In genomic region chr2:115539731-115540130, GRCm38 (mm10) we compare ENCODE assay signal across 22 mouse cellular contexts.
"Had no signal": no experiment of that assay in that cellular context is flagged by ENCODE, and none has a peak within 500 bp of the region (broad histone marks: within the 10 kb centered on the region; RNA-seq: fewer than 3 reads in every experiment).

No protein-coding gene starts in this region.

- DNase-seq: kidney, postnatal 25 days; layer of hippocampus, postnatal 36 days; liver, postnatal 0 days; lung, postnatal 10 days; lung, postnatal 36 days; retina, postnatal 1 day; right cerebral cortex, postnatal 25 days; spleen, adult 18-20 months; thymus, postnatal 25 days had no signal

- H3K36me3 ChIP-seq: limb, embryonic 12.5 days; limb, embryonic 15.5 days; lung, embryonic 15.5 days; midbrain, embryonic 10.5 days; midbrain, embryonic 13.5 days; neural tube, embryonic 13.5 days; stomach, embryonic 15.5 days had no signal

- H3K9me3 ChIP-seq: limb, embryonic 12.5 days; limb, embryonic 15.5 days; lung, embryonic 15.5 days; midbrain, embryonic 10.5 days; midbrain, embryonic 13.5 days; neural tube, embryonic 13.5 days; stomach, embryonic 15.5 days had no signal

- H3K4me2 ChIP-seq: limb, embryonic 12.5 days; limb, embryonic 15.5 days; liver, embryonic 11.5 days; lung, embryonic 15.5 days; midbrain, embryonic 13.5 days; neural tube, embryonic 13.5 days; stomach, embryonic 15.5 days had no signal

- H3K9ac ChIP-seq: limb, embryonic 12.5 days; limb, embryonic 15.5 days; liver, embryonic 14.5 days; liver, postnatal 0 days; lung, embryonic 15.5 days; midbrain, embryonic 13.5 days; neural tube, embryonic 13.5 days; stomach, embryonic 15.5 days had no signal

- ATAC-seq: liver, postnatal 0 days; midbrain, embryonic 13.5 days; midbrain, embryonic 16.5 days had no signal

- H3K4me1 ChIP-seq: limb, embryonic 15.5 days; lung, embryonic 15.5 days; megakaryocyte, embryonic 14.5 days had no signal

- H3K4me3 ChIP-seq: left cerebral cortex, adult 2 months; limb, embryonic 12.5 days; limb, embryonic 15.5 days; lung, embryonic 15.5 days; megakaryocyte, embryonic 14.5 days; midbrain, embryonic 10.5 days; midbrain, embryonic 13.5 days; myocyte; neural tube, embryonic 13.5 days; stomach, embryonic 15.5 days had no signal

- H3K27me3 ChIP-seq: limb, embryonic 15.5 days; lung, embryonic 15.5 days; megakaryocyte, embryonic 14.5 days; midbrain, embryonic 13.5 days; stomach, embryonic 15.5 days had no signal

- H3K27ac ChIP-seq: left cerebral cortex, adult 2 months; limb, embryonic 12.5 days; limb, embryonic 15.5 days; liver, embryonic 14.5 days; lung, embryonic 15.5 days; midbrain, embryonic 10.5 days; midbrain, embryonic 13.5 days; neural tube, embryonic 13.5 days; stomach, embryonic 15.5 days had no signal
